Mouse (Mus musculus) forebrain, embryonic 16.5 days (tissue): ENCODE data around the gene Rab3il1. TPM values are rescaled to one million over a fixed set of nuclear protein-coding genes. Genes with fewer than 3 reads are reported as not detected.
A peak's percentile ranks its signal among the peaks of the same experiment; 100 is the strongest.

ENCODE experiments used
- ATAC-seq: fragments of 200-750 bp; cut with Nextera tagmentation; 2 replicates; pipeline ENCODE4 v1.8.0; 2017; ENCODE audit warnings: mild to moderate bottlenecking, moderate library complexity
- H3K27ac ChIP-seq: fragments of 300-500 bp; sonication (generic); 2 replicates; pipeline ENCODE4 v1.5.1; 2014; ENCODE audit warnings: low read length, control low read depth
- H3K27me3 ChIP-seq: fragments of 300-500 bp; sonication (generic); replicated peaks from 2 replicates; pipeline ENCODE4 v1.6.1; 2014; ENCODE audit warnings: low read length; ENCODE audit not compliant: control insufficient read depth, insufficient read depth
- H3K36me3 ChIP-seq: fragments of 300-500 bp; sonication (generic); 2 replicates; pipeline ENCODE4 v1.6.1; 2014; ENCODE audit not compliant: control insufficient read depth, insufficient read depth
- H3K4me1 ChIP-seq: fragments of 300-500 bp; sonication (generic); replicated peaks from 2 replicates; pipeline ENCODE4 v1.6.1; 2014; ENCODE audit warnings: low read length; ENCODE audit not compliant: control insufficient read depth, insufficient read depth
- H3K4me2 ChIP-seq: fragments of 300-500 bp; sonication (generic); 2 replicates; pipeline ENCODE4 v1.6.1; 2014; ENCODE audit warnings: mild to moderate bottlenecking, low read length, control low read depth
- H3K4me3 ChIP-seq: fragments of 300-500 bp; sonication (generic); replicated peaks from 2 replicates; pipeline ENCODE4 v1.5.1; 2014; ENCODE audit warnings: mild to moderate bottlenecking, low read length, control low read depth
- H3K9ac ChIP-seq: fragments of 300-500 bp; sonication (generic); replicated peaks from 2 replicates; pipeline ENCODE4 v1.6.1; 2014; ENCODE audit warnings: low read depth, low read length, control low read depth
- H3K9me3 ChIP-seq: fragments of 300-500 bp; sonication (generic); 2 replicates; pipeline ENCODE4 v1.6.1; 2016; ENCODE audit warnings: low read length; ENCODE audit not compliant: control insufficient read depth
- WGBS: fragments of 180-500 bp; shearing (Covaris S2); extraction: QIAGEN DNeasy Blood & Tissue Kit; methylation state at CpG from one replicate; pipeline ENCODE4 v1.1.7; 2014; 5-methylcytosine and 5-hydroxymethylcytosine counted together
- polyA plus RNA-seq: library from polyadenylated mRNA; unstranded; fragments of >200 nt; fragmentation: Nextera tagmentation; extraction: Ambion mirVana; gene quantifications from 2 replicates; pipeline ENCODE4 v1.2.1, GENCODE M21; 2015

The Rab3il1 gene
- polyA plus RNA-seq, 1 experiment from 2014 or later = 18.4 TPM

- Histone ChIP-seq H3K9ac (no peak overlapping the region), H3K4me1 (no peaks in the 10 kb centered on the region), H3K9me3 (no peaks in the 10 kb centered on the region), H3K4me2 (no peak overlapping the region), H3K4me3 (no peak overlapping the region), H3K27ac (0 out of 2 replicates have a peak overlapping the region, but pooled peaks have one; percentile 13), H3K36me3 (peaks cover 33% of the 10 kb centered on the region), H3K27me3 (no peaks in the 10 kb centered on the region)
- no peak for ATAC-seq
- 62% methylated on average over 8 of the region's 8 CpGs for WGBS
These were observed 59.5 kb downstream of the Rab3il1 start for GRCm38 (mm10) chr19:10060783-10061590.

- H3K27me3 ChIP-seq = no peaks in the 10 kb centered on the region
- H3K9me3 ChIP-seq = no peaks in the 10 kb centered on the region
- H3K27ac ChIP-seq = no peak overlapping the region
- WGBS = 94% methylated on average over 2 of the region's 2 CpGs
- no peak overlapping the region for H3K4me3 ChIP-seq
- no peak for ATAC-seq
- peaks cover 39% of the 10 kb centered on the region for H3K36me3 ChIP-seq
- no peaks in the 10 kb centered on the region for H3K4me1 ChIP-seq
- no peak overlapping the region for H3K9ac ChIP-seq
- no peak overlapping the region for H3K4me2 ChIP-seq
These were observed 60.2 kb downstream of the Rab3il1 start for GRCm38 (mm10) chr19:10061624-10062023.

- WGBS = 93% methylated on average over 8 of the region's 8 CpGs
- peaks cover 39% of the 10 kb centered on the region for H3K36me3 ChIP-seq
- no peak for ATAC-seq
These were observed 60.8 kb downstream of the Rab3il1 start for GRCm38 (mm10) chr19:10062292-10062691.

GRCm38 (mm10) chr19:10062862-10063261 lies 61.4 kb downstream of the Rab3il1 start:
- WGBS = 94% methylated on average over 5 of the region's 5 CpGs
- Histone ChIP-seq H3K4me3 (no peak overlapping the region), H3K9me3 (no peaks in the 10 kb centered on the region), H3K27ac (no peak overlapping the region), H3K27me3 (no peaks in the 10 kb centered on the region), H3K4me2 (no peak overlapping the region), H3K4me1 (no peaks in the 10 kb centered on the region), H3K36me3 (peaks cover 38% of the 10 kb centered on the region), H3K9ac (no peak overlapping the region)
- ATAC-seq = no peak

More at GRCm38 (mm10) chr19:10062292-10062691, 60.8 kb downstream of the Rab3il1 start:
- no peak overlapping the region for H3K9ac ChIP-seq
- no peak overlapping the region for H3K4me2 ChIP-seq
- no peaks in the 10 kb centered on the region for H3K9me3 ChIP-seq
- no peak overlapping the region for H3K4me3 ChIP-seq
- H3K27ac ChIP-seq = no peak overlapping the region
- H3K4me1 ChIP-seq = no peaks in the 10 kb centered on the region
- H3K27me3 ChIP-seq = no peaks in the 10 kb centered on the region

- Histone ChIP-seq H3K36me3 (peaks cover 47% of the 10 kb centered on the region), H3K4me1 (no peaks in the 10 kb centered on the region), H3K27ac (no peak overlapping the region), H3K9ac (no peak overlapping the region), H3K9me3 (no peaks in the 10 kb centered on the region), H3K4me3 (no peak overlapping the region), H3K27me3 (no peaks in the 10 kb centered on the region), H3K4me2 (no peak overlapping the region)
- 59% methylated on average over 10 of the region's 10 CpGs for WGBS
- ATAC-seq = no peak
These were observed 62.9 kb downstream of the Rab3il1 start for GRCm38 (mm10) chr19:10064173-10065012.

GRCm38 (mm10) chr19:10065465-10066188 lies 64.2 kb downstream of the Rab3il1 start:
- no peak overlapping the region for H3K4me2 ChIP-seq
- no peak overlapping the region for H3K27ac ChIP-seq
- H3K9me3 ChIP-seq = no peaks in the 10 kb centered on the region
- no peak for ATAC-seq
- H3K27me3 ChIP-seq = no peaks in the 10 kb centered on the region
- 92% methylated on average over 5 of the region's 5 CpGs for WGBS
- 0 out of 2 replicates have a peak, but pooled peaks cover 4% of the 10 kb centered on the region for H3K4me1 ChIP-seq
- no peak overlapping the region for H3K4me3 ChIP-seq
- no peak overlapping the region for H3K9ac ChIP-seq
- H3K36me3 ChIP-seq = peaks cover 56% of the 10 kb centered on the region

- 92% methylated on average over 4 of the region's 4 CpGs for WGBS
- Histone ChIP-seq H3K9ac (no peak overlapping the region), H3K36me3 (peaks cover 56% of the 10 kb centered on the region), H3K9me3 (no peaks in the 10 kb centered on the region), H3K4me3 (no peak overlapping the region), H3K4me1 (peaks cover 5% of the 10 kb centered on the region; the same call in 1 of the 2 replicates), H3K27me3 (no peaks in the 10 kb centered on the region), H3K27ac (no peak overlapping the region), H3K4me2 (no peak overlapping the region)
- no peak for ATAC-seq
These were observed 64.7 kb downstream of the Rab3il1 start for GRCm38 (mm10) chr19:10066189-10066500.

- H3K9me3 ChIP-seq = no peaks in the 10 kb centered on the region
- ATAC-seq = no peak
- H3K36me3 ChIP-seq = peaks cover 56% of the 10 kb centered on the region
- no peak overlapping the region for H3K27ac ChIP-seq
- peaks cover 9% of the 10 kb centered on the region for H3K4me1 ChIP-seq
- 94% methylated on average over 3 of the region's 3 CpGs for WGBS
- H3K27me3 ChIP-seq = no peaks in the 10 kb centered on the region
- no peak overlapping the region for H3K4me2 ChIP-seq
- H3K9ac ChIP-seq = no peak overlapping the region
- H3K4me3 ChIP-seq = no peak overlapping the region
These were observed 65.0 kb downstream of the Rab3il1 start for GRCm38 (mm10) chr19:10066502-10066901.

- Histone ChIP-seq H3K4me2 (no peak overlapping the region), H3K9me3 (no peaks in the 10 kb centered on the region), H3K9ac (no peak overlapping the region), H3K27ac (no peak overlapping the region), H3K4me3 (no peak overlapping the region), H3K36me3 (peaks cover 51% of the 10 kb centered on the region), H3K4me1 (peaks cover 13% of the 10 kb centered on the region), H3K27me3 (no peaks in the 10 kb centered on the region)
- WGBS = 30% methylated on average over 7 of the region's 7 CpGs
- peak; percentile 21; the same call in 1 of the 2 replicates for ATAC-seq
These were observed 66.2 kb downstream of the Rab3il1 start for GRCm38 (mm10) chr19:10067701-10068100.
